Mouse (Mus musculus) bone marrow, adult 2 months (tissue): Measurements from ENCODE around the gene Vps53. TPM values are rescaled to one million over a fixed set of nuclear protein-coding genes. Genes with fewer than 3 reads are reported as not detected.

Experiments
- H3K27ac ChIP-seq: fragments of 200-500 bp; 2 replicates; pipeline ENCODE4 v1.5.1; 2012; ENCODE audit warnings: low read depth, mild to moderate bottlenecking, control low read depth, inconsistent platforms, low read length; ENCODE audit not compliant: control insufficient read depth, poor library complexity, insufficient read depth
- H3K4me1 ChIP-seq: fragments of 200-500 bp; 2 replicates; pipeline ENCODE4 v1.6.1; 2011; ENCODE audit warnings: low read length; ENCODE audit not compliant: control insufficient read depth, insufficient read depth
- H3K4me3 ChIP-seq: fragments of 200-500 bp; replicated peaks from 2 replicates; pipeline ENCODE3; 2011; ENCODE audit warnings: mild to moderate bottlenecking, low read depth, low read length, control low read depth; ENCODE audit not compliant: control insufficient read depth
- CTCF ChIP-seq: fragments of 200-500 bp; IDR thresholded peaks from 2 replicates; pipeline ENCODE4 v1.5.1; 2011; ENCODE audit warnings: low read length, control low read depth; ENCODE audit not compliant: control insufficient read depth, insufficient read depth
- POLR2A ChIP-seq: fragments of 200-500 bp; IDR thresholded peaks from 2 replicates; pipeline ENCODE4 v1.6.1; 2011; ENCODE audit warnings: low read depth, mild to moderate bottlenecking, control low read depth, low read length, borderline replicate concordance; ENCODE audit not compliant: control insufficient read depth
- WGBS: fragments of 180-500 bp; shearing (Covaris S2); methylation state at CpG from one replicate; pipeline ENCODE4 v1.1.7; 2018; 5-methylcytosine and 5-hydroxymethylcytosine counted together
- polyA plus RNA-seq: library from polyadenylated mRNA; stranded (reverse); fragments of >200 nt; gene quantifications from 2 replicates; pipeline ENCODE4 v1.2.4, GENCODE M21; 2011; ENCODE audit warnings: low replicate concordance; ENCODE audit not compliant: missing spikeins, insufficient read depth, insufficient read length

Vps53 gene
- polyA plus RNA-seq, 1 experiment: 27.0 TPM

DNA sequence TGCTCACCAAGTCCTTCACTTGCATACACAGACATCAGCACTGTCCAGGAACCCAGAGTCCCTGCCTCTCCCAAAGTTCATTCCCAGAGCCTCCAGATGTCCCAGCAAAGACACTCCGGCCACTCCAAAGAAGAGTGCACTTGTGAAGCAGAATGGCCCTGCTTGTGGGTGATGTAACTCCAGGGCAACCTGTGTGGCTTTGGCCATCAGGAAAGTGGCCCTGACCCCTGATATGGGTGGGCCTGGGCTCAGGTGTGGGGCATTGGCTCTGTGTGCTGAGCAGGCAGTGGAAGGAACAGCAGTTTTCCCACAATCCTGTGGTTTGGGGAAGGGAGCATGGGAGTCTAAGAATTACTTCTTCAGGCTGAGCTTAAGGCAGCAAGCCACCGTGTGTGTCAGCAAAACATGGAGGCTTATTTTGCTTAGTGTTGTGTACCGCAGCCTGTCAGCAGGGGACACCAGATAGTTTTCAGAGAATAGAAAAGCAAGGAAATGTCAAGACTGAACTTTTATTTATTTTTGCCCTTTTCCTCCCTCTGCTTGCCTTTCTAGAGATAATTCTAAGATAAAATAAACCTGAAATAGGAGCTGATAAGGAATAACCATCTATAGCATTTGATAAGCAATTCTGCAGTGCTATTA, 178.1 kb downstream of the Vps53 start:
- Histone ChIP-seq H3K27ac (no peak overlapping the region), H3K4me1 (peaks cover 1% of the 10 kb centered on the region; the same call in 1 of the 2 replicates), H3K4me3 (no peak overlapping the region)
- no peak for TF ChIP-seq CTCF
- no peak for TF ChIP-seq POLR2A
- WGBS: 49% methylated on average over 3 of the region's 3 CpGs

DNA sequence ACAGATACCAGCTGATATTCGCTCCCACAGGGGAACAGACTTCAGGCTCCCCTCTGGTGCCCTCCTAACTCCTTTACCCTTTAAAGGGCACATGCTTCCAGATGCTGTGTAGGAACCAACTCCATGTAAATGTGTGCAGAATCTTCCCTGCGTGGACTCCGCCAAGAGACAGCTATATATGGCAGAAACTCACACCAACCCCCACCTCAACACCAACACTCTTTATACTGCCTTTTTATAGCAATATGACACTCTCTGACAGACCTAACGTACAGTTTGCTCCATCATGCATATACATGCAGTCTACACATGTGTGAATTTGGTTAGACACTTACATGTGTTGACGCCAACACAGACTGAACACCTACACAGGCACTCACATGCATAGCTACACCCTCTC, 178.7 kb downstream of the Vps53 start:
- H3K4me3 ChIP-seq: no peak overlapping the region
- peaks cover 1% of the 10 kb centered on the region; the same call in 1 of the 2 replicates for H3K4me1 ChIP-seq
- 81% methylated on average over 5 of the region's 5 CpGs for WGBS
- H3K27ac ChIP-seq: no peak overlapping the region
- TF ChIP-seq POLR2A (no peak), CTCF (no peak)

DNA sequence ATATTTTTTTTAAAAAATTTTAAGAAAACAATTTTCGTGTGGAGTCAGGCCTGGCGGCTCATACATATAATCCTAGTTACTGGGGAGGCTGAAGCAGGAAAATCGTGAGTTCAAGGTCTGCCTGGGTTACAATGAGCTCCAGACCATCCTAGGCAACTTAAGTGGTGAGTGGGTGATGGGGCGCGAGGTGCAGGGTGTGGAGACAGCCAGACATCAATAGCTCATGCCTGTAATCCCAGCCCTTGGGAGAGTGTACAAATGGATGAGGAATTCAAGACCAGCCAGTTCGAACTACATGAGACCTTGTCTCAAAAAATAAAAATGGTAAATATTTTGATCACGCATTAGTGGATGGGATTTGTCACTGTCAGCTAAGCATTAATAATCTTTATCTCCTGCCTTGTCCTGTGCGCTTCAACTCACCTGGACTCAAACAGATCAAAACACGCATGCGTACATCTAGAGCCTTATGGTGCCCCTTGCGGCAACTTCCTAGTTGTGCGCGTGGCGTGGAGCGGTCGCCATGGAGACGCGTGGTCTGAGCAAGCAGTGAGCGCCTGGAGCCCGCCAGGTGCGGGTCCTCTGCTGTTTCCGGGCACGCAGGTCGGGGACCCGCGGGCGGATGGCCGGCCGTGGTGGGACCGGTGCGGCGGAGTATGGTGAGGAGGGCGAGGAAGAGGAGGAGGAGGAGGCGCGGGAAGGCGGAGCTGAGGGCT, 179.8 kb downstream of the Vps53 start, which contains the start of gene 1700016K19Rik:
Gene 1700016K19Rik (plus strand): TSS at position 473 of the 716 bp plus-strand sequence.
- 10% methylated on average over 36 of the region's 36 CpGs for WGBS
- no peak within 1 kb of the TSS for H3K27ac ChIP-seq
- TF ChIP-seq POLR2A (0 out of 2 replicates have a peak, but pooled peaks have one; percentile 15), CTCF (peak; percentile 68)
- peaks cover 1% of the 10 kb centered on the region; the same call in 1 of the 2 replicates for H3K4me1 ChIP-seq
- peak within 1 kb of the TSS; percentile 11 for H3K4me3 ChIP-seq

Other genes starting within 250 kb of the Vps53 start
- 4.8 and 5.0 TPM in 2 replicates for gene Rph3al, start 241.2 kb downstream of the Vps53 start, polyA plus RNA-seq
- gene 1700016K19Rik, start 179.7 kb downstream of the Vps53 start, polyA plus RNA-seq: not detected in 2 replicates
- gene Rflnb, start 151.9 kb downstream of the Vps53 start, polyA plus RNA-seq: 14.2 and 30.8 TPM in 2 replicates
- gene Fam57a, start within 50 bp of the Vps53 start, polyA plus RNA-seq: 0.45 and 1.2 TPM in 2 replicates
- gene Dbil5, start 38.0 kb upstream of the Vps53 start, polyA plus RNA-seq: not detected in 2 replicates
- 2.2 TPM in 1 of 2 replicates, not detected in the other for gene Gemin4, start 38.0 kb upstream of the Vps53 start, polyA plus RNA-seq
- gene Mrm3, start 64.1 kb upstream of the Vps53 start, polyA plus RNA-seq: 3.7 and 8.0 TPM in 2 replicates
- 23.6 and 25.0 TPM in 2 replicates for gene Glod4, start 64.1 kb upstream of the Vps53 start, polyA plus RNA-seq
- gene Nxn, start 219.5 kb upstream of the Vps53 start, polyA plus RNA-seq: 5.2 and 14.4 TPM in 2 replicates
- gene Timm22, start 227.3 kb upstream of the Vps53 start, polyA plus RNA-seq: 6.2 and 7.1 TPM in 2 replicates